Mouse (Mus musculus): ENCODE results near the gene Irf8. TPM values are rescaled to one million over a fixed set of nuclear protein-coding genes. Genes with fewer than 3 reads are reported as not detected.

Irf8 gene
- polyA plus RNA-seq, 1 experiment from 2014 or later: 7.1 TPM

DNA sequence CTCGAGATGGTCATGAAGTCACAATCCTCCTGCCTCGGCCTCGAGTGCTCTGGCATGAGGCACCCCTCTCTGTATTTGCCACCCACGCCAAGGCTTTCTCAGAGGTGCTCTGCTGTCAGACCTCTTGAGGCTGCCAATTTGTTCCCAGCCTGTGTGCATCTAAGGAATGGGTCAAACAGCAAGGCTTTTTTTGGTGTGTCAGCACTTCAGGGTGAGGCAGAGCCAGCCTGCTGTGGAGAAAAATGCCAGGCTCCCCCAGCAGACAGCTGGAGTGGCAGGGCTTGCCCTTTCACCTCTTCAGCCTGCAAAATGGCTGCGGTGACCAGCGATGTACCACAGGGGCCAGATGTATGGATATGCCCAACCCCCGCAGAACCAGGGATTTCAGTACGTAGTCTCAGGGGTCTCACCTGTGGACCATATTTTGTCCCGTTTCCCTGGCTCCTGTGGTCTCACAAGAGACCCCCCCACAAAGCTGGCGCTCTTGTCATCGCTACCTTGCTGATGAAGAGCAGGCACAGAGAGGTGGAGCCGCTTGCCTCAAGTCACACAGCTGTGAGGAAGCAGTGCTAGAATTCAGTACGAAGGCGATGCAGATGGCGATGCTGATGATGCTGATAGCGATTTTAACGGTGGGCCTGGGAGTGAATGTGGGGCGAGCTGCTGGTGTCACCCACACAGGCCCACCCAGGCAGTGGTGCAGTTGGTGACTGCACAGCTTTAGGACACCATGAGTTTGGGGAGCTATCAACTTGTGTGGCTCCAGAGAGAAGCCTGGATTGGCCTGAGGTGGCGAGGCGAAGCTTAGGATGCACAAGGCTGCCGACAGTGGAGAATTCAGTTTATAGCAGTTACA, 15.3 kb downstream of the Irf8 start:
- 0 out of 2 replicates have a peak, but pooled peaks cover 4% of the 10 kb centered on the region for H3K36me3 ChIP-seq
- no peak for ATAC-seq (ENCODE audit: extremely low read depth, insufficient number of reproducible peaks, low FRiP score, low TSS enrichment)
- H3K27ac ChIP-seq (replicated peaks): peak overlapping the region; percentile 82
- peaks cover 16% of the 10 kb centered on the region for H3K27me3 ChIP-seq (replicated peaks)
- H3K4me2 ChIP-seq: peak overlapping the region; percentile 53
- peaks cover 29% of the 10 kb centered on the region for H3K4me1 ChIP-seq
- H3K4me3 ChIP-seq: peak overlapping the region; percentile 10; the same call in 1 of the 2 replicates
- 46% methylated on average over 21 of the region's 21 CpGs for WGBS
- no peaks in the 10 kb centered on the region for H3K9me3 ChIP-seq
- peak overlapping the region; percentile 57 for H3K9ac ChIP-seq

DNA sequence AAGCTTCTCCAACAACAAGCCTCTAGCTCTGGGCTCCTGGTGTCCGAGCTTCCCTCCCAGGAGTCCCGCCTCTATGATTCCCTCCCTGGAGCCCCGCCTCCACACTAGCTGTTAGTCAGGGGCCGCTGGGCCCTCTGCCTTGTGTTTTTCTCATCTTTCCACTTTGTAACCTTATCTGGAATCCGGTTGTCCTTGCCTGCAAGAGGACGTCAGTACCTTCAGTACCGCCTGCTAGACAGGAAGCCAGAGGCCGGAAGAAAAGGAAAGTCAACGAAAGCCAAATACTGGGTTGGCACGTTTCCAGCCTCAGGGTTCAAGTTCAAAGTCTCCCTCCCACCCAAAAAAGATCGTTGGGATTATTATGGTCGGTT, 15.9 kb downstream of the Irf8 start:
- Histone ChIP-seq H3K27ac (replicated peaks) (peak overlapping the region; percentile 82), H3K27me3 (replicated peaks) (peaks cover 14% of the 10 kb centered on the region), H3K4me1 (peaks cover 29% of the 10 kb centered on the region), H3K36me3 (0 out of 2 replicates have a peak, but pooled peaks cover 4% of the 10 kb centered on the region), H3K4me2 (peak overlapping the region; percentile 53), H3K4me3 (peak overlapping the region; percentile 10; the same call in 1 of the 2 replicates), H3K9me3 (no peaks in the 10 kb centered on the region), H3K9ac (peak overlapping the region; percentile 57)
- ATAC-seq (ENCODE audit: extremely low read depth, insufficient number of reproducible peaks, low FRiP score, low TSS enrichment): peak; percentile 40; the same call in 1 of the 2 replicates
- 3% methylated on average over 12 of the region's 12 CpGs for WGBS

DNA sequence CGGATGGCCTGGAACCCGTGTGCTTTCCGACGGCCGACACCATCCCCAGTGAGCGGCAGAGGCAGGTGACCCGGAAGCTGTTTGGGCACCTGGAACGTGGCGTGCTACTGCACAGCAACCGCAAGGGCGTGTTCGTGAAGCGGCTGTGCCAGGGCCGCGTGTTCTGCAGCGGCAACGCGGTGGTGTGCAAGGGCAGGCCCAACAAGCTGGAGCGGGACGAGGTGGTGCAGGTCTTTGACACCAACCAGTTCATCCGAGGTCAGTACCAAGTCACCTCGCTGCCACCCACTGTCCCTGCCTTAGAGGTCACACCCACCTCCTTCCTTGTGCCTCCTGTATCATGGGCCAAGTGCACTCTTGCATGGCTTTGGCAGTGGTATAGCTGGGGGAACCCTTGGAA, 17.3 kb downstream of the Irf8 start:
- Histone ChIP-seq H3K27me3 (replicated peaks) (peaks cover 12% of the 10 kb centered on the region), H3K9ac (no peak overlapping the region), H3K4me3 (no peak overlapping the region), H3K4me2 (no peak overlapping the region), H3K4me1 (peaks cover 29% of the 10 kb centered on the region), H3K9me3 (no peaks in the 10 kb centered on the region), H3K27ac (replicated peaks) (no peak overlapping the region), H3K36me3 (0 out of 2 replicates have a peak, but pooled peaks cover 4% of the 10 kb centered on the region)
- no peak for ATAC-seq (ENCODE audit: extremely low read depth, insufficient number of reproducible peaks, low FRiP score, low TSS enrichment)
- WGBS: 88% methylated on average over 22 of the region's 22 CpGs

DNA sequence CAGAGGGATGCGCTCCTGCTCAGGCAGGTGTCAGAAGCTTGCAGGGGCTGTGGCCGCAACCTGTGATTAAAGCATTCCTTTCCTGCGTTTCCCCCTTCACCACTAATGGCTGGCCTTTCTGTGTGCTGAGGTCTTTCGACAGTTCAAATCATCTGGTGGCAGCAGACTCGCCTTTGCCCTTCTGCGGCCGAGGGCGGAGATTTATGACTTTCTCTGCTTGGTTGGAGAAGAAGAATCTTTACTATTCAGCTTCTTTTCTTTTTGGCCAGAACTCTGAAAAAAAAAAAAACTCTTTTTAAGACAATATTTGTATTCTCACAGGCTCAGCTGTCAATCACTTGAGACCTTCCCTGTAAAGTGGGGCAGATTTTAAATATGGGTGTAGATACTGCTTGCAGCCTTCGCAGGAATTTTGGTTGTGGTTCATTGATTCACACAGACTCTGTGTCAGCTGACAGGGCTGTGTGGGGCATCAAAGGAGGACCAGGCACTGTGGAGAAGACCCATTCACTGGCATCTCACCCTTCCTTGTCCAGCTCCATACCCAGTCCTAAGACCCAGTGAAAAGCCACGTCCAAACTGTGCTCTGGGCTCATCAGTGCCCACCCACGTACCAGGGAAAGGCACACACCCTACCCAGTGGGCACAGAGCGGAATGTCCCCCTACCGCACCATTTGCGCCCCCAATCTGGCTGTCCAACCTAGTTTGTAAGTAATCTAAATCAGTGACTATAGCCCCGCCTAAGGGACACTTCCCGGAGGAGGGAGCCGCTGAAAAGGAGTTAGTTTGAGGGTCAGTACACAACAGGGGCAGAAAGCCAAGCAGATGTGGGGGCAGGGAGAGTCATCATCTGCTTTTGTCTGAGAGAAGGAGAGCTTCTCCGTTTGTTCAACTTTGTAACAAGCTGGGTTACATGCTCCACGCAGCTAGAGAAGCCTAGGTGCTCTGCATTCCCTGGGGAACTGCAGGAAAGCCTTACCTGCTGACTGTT, 19.4 kb downstream of the Irf8 start:
- 0 out of 2 replicates have a peak, but pooled peaks cover 4% of the 10 kb centered on the region for H3K36me3 ChIP-seq
- 56% methylated on average over 19 of the region's 19 CpGs for WGBS
- peak overlapping the region; percentile 33; the same call in 1 of the 2 replicates for H3K9ac ChIP-seq
- H3K4me2 ChIP-seq: no peak overlapping the region
- H3K4me3 ChIP-seq: no peak overlapping the region
- peaks cover 27% of the 10 kb centered on the region for H3K4me1 ChIP-seq
- no peaks in the 10 kb centered on the region for H3K9me3 ChIP-seq
- H3K27me3 ChIP-seq (replicated peaks): peaks cover 10% of the 10 kb centered on the region
- ATAC-seq (ENCODE audit: extremely low read depth, insufficient number of reproducible peaks, low FRiP score, low TSS enrichment): no peak
- H3K27ac ChIP-seq (replicated peaks): no peak overlapping the region

DNA sequence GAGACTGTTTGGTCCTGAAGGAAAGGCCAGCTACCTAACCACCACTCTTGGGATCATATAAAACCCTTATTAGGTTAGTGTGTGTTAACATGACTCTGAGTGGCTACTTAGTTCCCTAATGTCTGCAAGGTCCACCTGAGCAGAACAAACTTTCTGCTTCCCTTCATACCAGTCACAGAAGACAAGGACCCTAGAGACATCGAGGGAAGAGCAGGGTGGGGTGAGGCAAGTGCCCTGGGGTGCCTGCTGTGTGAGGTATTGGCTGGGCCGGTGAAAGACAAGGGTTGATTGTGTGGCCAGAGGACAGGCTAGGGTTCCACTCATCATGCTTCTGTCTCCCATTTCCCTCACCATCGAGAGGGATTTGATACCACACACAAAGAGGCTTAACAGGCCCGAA, 21.8 kb downstream of the Irf8 start:
- WGBS: 52% methylated on average over 4 of the region's 4 CpGs
- Histone ChIP-seq H3K27ac (replicated peaks) (no peak overlapping the region), H3K4me2 (no peak overlapping the region), H3K9ac (no peak overlapping the region), H3K9me3 (no peaks in the 10 kb centered on the region), H3K4me1 (0 out of 2 replicates have a peak, but pooled peaks cover 8% of the 10 kb centered on the region), H3K36me3 (0 out of 2 replicates have a peak, but pooled peaks cover 4% of the 10 kb centered on the region), H3K4me3 (no peak overlapping the region), H3K27me3 (replicated peaks) (peaks cover 10% of the 10 kb centered on the region)
- ATAC-seq (ENCODE audit: extremely low read depth, insufficient number of reproducible peaks, low FRiP score, low TSS enrichment): no peak

DNA sequence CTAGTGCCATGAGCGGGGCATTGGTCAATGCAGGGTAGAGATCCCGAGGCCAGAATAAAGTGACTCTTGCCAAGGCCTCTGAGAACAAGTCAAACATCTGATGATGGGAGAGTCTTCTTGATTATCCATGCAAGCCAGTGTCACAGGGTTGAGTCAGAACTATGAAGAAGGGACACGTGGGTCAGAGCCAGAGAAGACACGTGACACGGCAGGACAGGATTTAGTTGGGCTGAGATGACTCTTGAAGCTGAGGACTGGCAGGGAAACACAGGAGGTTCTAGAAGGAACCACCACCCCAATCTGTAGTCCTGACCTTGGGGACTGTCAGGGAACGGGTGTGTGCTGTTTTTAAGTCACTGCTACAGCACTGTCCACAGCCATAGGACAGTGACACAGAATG, 23.7 kb downstream of the Irf8 start:
- Histone ChIP-seq H3K4me3 (no peak overlapping the region), H3K4me1 (0 out of 2 replicates have a peak, but pooled peaks cover 8% of the 10 kb centered on the region), H3K27ac (replicated peaks) (no peak overlapping the region), H3K9ac (no peak overlapping the region), H3K27me3 (replicated peaks) (peaks cover 2% of the 10 kb centered on the region), H3K9me3 (no peaks in the 10 kb centered on the region), H3K4me2 (no peak overlapping the region), H3K36me3 (0 out of 2 replicates have a peak, but pooled peaks cover 4% of the 10 kb centered on the region)
- ATAC-seq (ENCODE audit: extremely low read depth, insufficient number of reproducible peaks, low FRiP score, low TSS enrichment): no peak
- WGBS: 79% methylated on average over 6 of the region's 6 CpGs

DNA sequence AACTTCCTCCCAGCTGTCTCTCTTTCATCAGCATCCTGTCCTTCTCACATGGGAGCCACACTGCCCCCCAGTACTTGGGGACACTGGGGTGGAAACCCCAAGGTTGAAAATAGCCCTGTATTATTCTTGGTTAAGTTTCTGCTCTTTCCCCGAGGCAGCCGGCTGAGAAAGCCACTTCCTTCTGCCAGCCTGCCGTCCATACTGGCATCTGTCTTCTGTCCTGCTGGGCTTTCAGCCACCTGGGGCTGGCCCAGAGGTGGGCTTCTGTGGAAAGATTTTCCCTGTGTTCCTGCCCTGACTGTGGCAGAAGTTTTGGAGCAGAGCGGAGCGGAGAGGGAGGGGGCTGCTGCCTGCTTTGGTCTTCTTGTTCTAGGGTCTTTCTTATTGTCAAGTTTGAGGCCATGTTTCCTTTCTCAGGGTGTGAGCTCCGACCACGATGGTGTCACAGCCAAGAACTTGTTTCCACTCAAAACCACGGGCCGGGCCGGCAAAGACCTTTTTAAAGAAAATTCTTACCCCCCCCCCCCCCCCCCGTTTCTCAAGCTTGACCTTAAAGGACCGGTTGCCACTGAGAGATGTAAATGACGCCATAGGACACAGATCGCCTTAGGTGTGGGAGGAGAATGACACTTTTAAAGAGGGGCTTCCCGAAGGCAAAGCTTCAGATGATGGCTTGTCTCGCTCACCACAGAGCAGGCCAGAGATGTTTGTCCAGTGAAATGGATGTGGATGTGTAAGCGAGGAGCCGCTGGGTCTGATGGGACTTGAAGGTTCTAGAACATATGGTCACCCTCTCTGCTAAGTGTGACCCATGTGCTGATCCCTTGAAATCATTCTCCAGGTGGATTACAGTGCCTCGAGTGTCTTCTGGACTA, 24.4 kb downstream of the Irf8 start:
- ATAC-seq (ENCODE audit: extremely low read depth, insufficient number of reproducible peaks, low FRiP score, low TSS enrichment): no peak
- H3K4me2 ChIP-seq: no peak overlapping the region
- H3K27ac ChIP-seq (replicated peaks): no peak overlapping the region
- H3K36me3 ChIP-seq: 0 out of 2 replicates have a peak, but pooled peaks cover 3% of the 10 kb centered on the region
- H3K9ac ChIP-seq: no peak overlapping the region
- H3K4me3 ChIP-seq: no peak overlapping the region
- 69% methylated on average over 19 of the region's 19 CpGs for WGBS
- H3K4me1 ChIP-seq: 0 out of 2 replicates have a peak, but pooled peaks cover 5% of the 10 kb centered on the region
- no peaks in the 10 kb centered on the region for H3K27me3 ChIP-seq (replicated peaks)
- no peaks in the 10 kb centered on the region for H3K9me3 ChIP-seq

DNA sequence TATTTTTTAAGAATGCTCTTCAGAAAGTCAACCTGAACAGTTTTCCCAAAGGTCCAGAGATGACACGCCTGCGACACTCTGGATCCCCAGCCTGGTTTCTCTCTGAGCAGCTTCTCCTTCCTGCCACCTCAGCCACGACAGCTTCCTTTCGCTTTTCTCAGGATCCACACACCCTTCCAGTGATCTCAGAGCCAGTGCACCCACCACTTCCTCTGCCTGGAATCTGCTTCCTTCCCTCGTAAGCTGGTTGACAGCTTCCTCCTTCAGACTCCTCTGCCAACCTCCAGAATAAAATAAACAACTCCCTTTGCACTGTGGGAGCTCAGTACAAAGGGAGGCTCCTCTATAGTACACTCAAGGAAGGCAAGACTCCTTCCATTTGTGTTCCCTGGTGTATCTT, 27.1 kb downstream of the Irf8 start:
- H3K4me3 ChIP-seq: no peak overlapping the region
- H3K4me2 ChIP-seq: no peak overlapping the region
- H3K4me1 ChIP-seq: peaks cover 6% of the 10 kb centered on the region
- H3K36me3 ChIP-seq: no peaks in the 10 kb centered on the region
- no peak for ATAC-seq (ENCODE audit: extremely low read depth, insufficient number of reproducible peaks, low FRiP score, low TSS enrichment)
- 44% methylated on average over 5 of the region's 5 CpGs for WGBS
- no peaks in the 10 kb centered on the region for H3K9me3 ChIP-seq
- peaks cover 6% of the 10 kb centered on the region for H3K27me3 ChIP-seq (replicated peaks)
- H3K27ac ChIP-seq (replicated peaks): no peak overlapping the region
- no peak overlapping the region; the same call in 1 of the 2 replicates for H3K9ac ChIP-seq

DNA sequence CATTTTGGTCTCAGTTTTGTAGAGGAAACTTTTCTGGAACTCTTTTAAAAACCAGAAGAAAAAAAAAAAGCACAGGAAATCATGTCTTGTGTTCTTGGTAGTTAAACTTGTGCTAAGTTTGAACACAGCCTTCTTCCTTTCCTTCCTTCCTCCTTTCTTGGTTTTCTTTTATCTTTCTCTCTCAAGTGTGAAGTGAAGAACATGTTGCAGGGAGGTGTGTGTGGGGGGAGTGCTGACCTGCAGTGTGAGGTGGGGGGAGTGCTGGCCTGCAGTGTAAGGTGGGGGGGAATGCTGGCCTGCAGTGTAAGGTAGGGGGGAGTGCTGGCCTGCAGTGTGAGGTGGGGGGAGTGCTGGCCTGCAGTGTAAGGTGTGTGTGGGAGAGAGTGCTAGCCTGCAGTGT, 28.5 kb downstream of the Irf8 start:
- H3K9me3 ChIP-seq: no peaks in the 10 kb centered on the region

DNA sequence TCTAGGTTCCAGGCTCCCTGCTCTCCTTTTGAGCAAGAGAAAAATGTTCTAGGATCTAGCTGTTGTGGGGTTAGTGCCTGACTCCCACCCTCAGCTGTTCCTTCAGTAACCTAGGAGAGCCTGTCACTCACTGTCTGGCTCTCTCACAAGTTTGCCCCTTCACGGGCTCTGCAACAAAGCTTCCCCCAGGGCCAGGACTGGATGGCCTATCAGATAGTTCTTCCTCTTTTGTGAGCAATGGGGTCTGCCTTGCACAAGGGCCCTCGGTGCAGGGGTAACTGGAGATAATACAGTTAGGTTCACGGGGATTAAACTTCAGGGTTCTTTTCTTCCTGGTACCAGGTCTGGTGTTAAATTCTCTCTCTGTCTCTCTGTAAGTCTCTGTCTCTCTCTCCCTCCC, 30.5 kb downstream of the Irf8 start:
- Histone ChIP-seq H3K27me3 (replicated peaks) (peaks cover 6% of the 10 kb centered on the region), H3K4me2 (no peak overlapping the region), H3K4me3 (no peak overlapping the region), H3K36me3 (no peaks in the 10 kb centered on the region), H3K9me3 (no peaks in the 10 kb centered on the region), H3K27ac (replicated peaks) (no peak overlapping the region), H3K9ac (no peak overlapping the region), H3K4me1 (peaks cover 20% of the 10 kb centered on the region)
- 29% methylated on average over 3 of the region's 3 CpGs for WGBS
- ATAC-seq (ENCODE audit: extremely low read depth, insufficient number of reproducible peaks, low FRiP score, low TSS enrichment): no peak

More for the DNA sequence above, 28.5 kb downstream of the Irf8 start:
- H3K27me3 ChIP-seq (replicated peaks): peaks cover 6% of the 10 kb centered on the region
- ATAC-seq (ENCODE audit: extremely low read depth, insufficient number of reproducible peaks, low FRiP score, low TSS enrichment): no peak
- no peak overlapping the region for H3K9ac ChIP-seq
- H3K27ac ChIP-seq (replicated peaks): no peak overlapping the region
- H3K4me1 ChIP-seq: peaks cover 18% of the 10 kb centered on the region
- H3K4me3 ChIP-seq: no peak overlapping the region
- no peaks in the 10 kb centered on the region for H3K36me3 ChIP-seq
- no peak overlapping the region for H3K4me2 ChIP-seq
